Mouse (Mus musculus) left cerebral cortex, adult 11 months (tissue): ENCODE measurements around the gene Ddx54.

Experiments
- DNase-seq: peaks from one replicate; pipeline ENCODE4 v3.0.0; 2022; ENCODE audit warnings: low spot score

Gene Ddx54

GRCm38 (mm10) chr5:120582002-120582401 lies 30.5 kb upstream of the Ddx54 start:
- no peak for DNase-seq

- no peak for DNase-seq
Observed at GRCm38 (mm10) chr5:120583511-120583910, 29.0 kb upstream of the Ddx54 start.

- no peak for DNase-seq
Observed at GRCm38 (mm10) chr5:120584968-120585367, 27.6 kb upstream of the Ddx54 start.

GRCm38 (mm10) chr5:120586741-120587615 lies 25.6 kb upstream of the Ddx54 start:
- no peak for DNase-seq

GRCm38 (mm10) chr5:120587616-120587926 lies 25.0 kb upstream of the Ddx54 start:
- no peak for DNase-seq

GRCm38 (mm10) chr5:120587940-120588568 lies 24.5 kb upstream of the Ddx54 start:
- DNase-seq, result no peak

GRCm38 (mm10) chr5:120588569-120589094 lies 23.9 kb upstream of the Ddx54 start, which contains the start of the genes Tpcn1 and Iqcd:
Tpcn1 (minus strand) TSS chr5:120588673.
Iqcd (plus strand) TSS chr5:120589016.
- DNase-seq, result peak; percentile 98

- no peak for DNase-seq
Observed at GRCm38 (mm10) chr5:120590356-120591010, 22.1 kb upstream of the Ddx54 start.

GRCm38 (mm10) chr5:120592141-120592540 lies 20.4 kb upstream of the Ddx54 start:
- no peak for DNase-seq

- DNase-seq, result no peak
Observed at GRCm38 (mm10) chr5:120594485-120594884, 18.1 kb upstream of the Ddx54 start.

GRCm38 (mm10) chr5:120599625-120600024 lies 12.9 kb upstream of the Ddx54 start:
- DNase-seq, result no peak

GRCm38 (mm10) chr5:120600946-120601668 lies 11.4 kb upstream of the Ddx54 start:
- DNase-seq, result no peak

- DNase-seq, result no peak
Observed at GRCm38 (mm10) chr5:120602210-120602609, 10.3 kb upstream of the Ddx54 start.

GRCm38 (mm10) chr5:120603515-120603914 lies 9.0 kb upstream of the Ddx54 start:
- DNase-seq, result no peak

GRCm38 (mm10) chr5:120604839-120605238 lies 7.7 kb upstream of the Ddx54 start:
- no peak for DNase-seq

- no peak for DNase-seq
Observed at GRCm38 (mm10) chr5:120605241-120605661, 7.3 kb upstream of the Ddx54 start.

GRCm38 (mm10) chr5:120605688-120606087 lies 6.9 kb upstream of the Ddx54 start:
- peak; percentile 84 for DNase-seq

GRCm38 (mm10) chr5:120606590-120607200 lies 5.8 kb upstream of the Ddx54 start:
- DNase-seq, result no peak

- DNase-seq, result no peak
Observed at GRCm38 (mm10) chr5:120607335-120607734, 5.2 kb upstream of the Ddx54 start.

- no peak for DNase-seq
Observed at GRCm38 (mm10) chr5:120609246-120609775, 3.2 kb upstream of the Ddx54 start.

- DNase-seq, result no peak
Observed at GRCm38 (mm10) chr5:120610906-120611305, 1.6 kb upstream of the Ddx54 start.
